Mouse (Mus musculus) megakaryocyte progenitor cell, adult 5-6 weeks (primary cell): Measurements from ENCODE around the gene Prdx6b. TPM values are rescaled to one million over a fixed set of nuclear protein-coding genes. Genes with fewer than 3 reads are reported as not detected.

ENCODE experiments used
- ATAC-seq: replicated peaks from 2 replicates; pipeline ENCODE4 v1.8.0; 2016; ENCODE audit warnings: mild to moderate bottlenecking, moderate TSS enrichment, inconsistent platforms; ENCODE audit not compliant: poor library complexity
- total RNA-seq, 2 experiments: library from RNA; stranded (forward) in 1 of 2; stranded (reverse) in 1 of 2; fragments of 157-497, 149-512 nt in 1 of 2; fragments of 200-1000 nt in 1 of 2; gene quantifications; 2 replicates each; pipeline versions ENCODE4 v1.2.3 to v1.2.4; 2015 to 2017

Gene Prdx6b
- total RNA-seq, 2 experiments from 2014 or later: not detected

- ATAC-seq: 0 out of 2 replicates have a peak, but pooled peaks have one; percentile 39
These were observed 30.6 kb downstream of the Prdx6b start for GRCm38 (mm10) chr2:80322878-80323277.

GRCm38 (mm10) chr2:80325779-80326178 lies 33.5 kb downstream of the Prdx6b start:
- no peak for ATAC-seq

- ATAC-seq: peak; percentile 52
These were observed 35.0 kb downstream of the Prdx6b start for GRCm38 (mm10) chr2:80327272-80327671.

- no peak for ATAC-seq
These were observed 36.8 kb downstream of the Prdx6b start for GRCm38 (mm10) chr2:80328961-80329653.

GRCm38 (mm10) chr2:80340537-80340936 lies 48.3 kb downstream of the Prdx6b start:
- no peak for ATAC-seq

Other genes starting within 250 kb of the Prdx6b start
- gene Pde1a, start 163.0 kb upstream of the Prdx6b start, total RNA-seq (2015): not detected in 2 replicates
- not detected in 2 replicates for gene Pde1a, start 163.0 kb upstream of the Prdx6b start, total RNA-seq (2017)
- gene Dnajc10, start 23.0 kb downstream of the Prdx6b start, total RNA-seq (2015): 106 and 111 TPM in 2 replicates
- gene Dnajc10, start 23.0 kb downstream of the Prdx6b start, total RNA-seq (2017): 118 and 123 TPM in 2 replicates
- not detected in 2 replicates for gene Frzb, start 155.2 kb downstream of the Prdx6b start, total RNA-seq (2015)
- gene Frzb, start 155.2 kb downstream of the Prdx6b start, total RNA-seq (2017): not detected in 2 replicates